In genomic region chr4:87715212-87715933, GRCm38 (mm10) we compare ENCODE assay signal across 20 mouse cellular contexts.
DNase-seq lines count a peak whose midpoint lies in the region; ATAC-seq and TF ChIP-seq lines count a peak whose summit lies in the region.
"Had no signal": no experiment of that assay in that cellular context is flagged by ENCODE, and none has a peak within 500 bp of the region (broad histone marks: within the 10 kb centered on the region; RNA-seq: fewer than 3 reads in every experiment).

No protein-coding gene starts in this region.

- no peaks in the 10 kb centered on the region for H3K79me2 ChIP-seq in CH12.LX (replicated peaks; ENCODE audit: control insufficient read depth, extremely low read depth, insufficient read depth, poor library complexity, severe bottlenecking)

- no peak overlapping the region for H3K9ac ChIP-seq in midbrain, embryonic 11.5 days (ENCODE audit: low read length)
- no peak overlapping the region for H3K9ac ChIP-seq in midbrain, embryonic 16.5 days (ENCODE audit: low read depth, low read length)
- H3K9ac ChIP-seq in CH12.LX (ENCODE audit: insufficient read depth, low read depth) = no peak overlapping the region
- H3K9ac ChIP-seq: embryonic facial prominence, embryonic 12.5 days; forebrain, embryonic 13.5 days; forebrain, embryonic 15.5 days; forebrain, postnatal 0 days had no signal

- no peaks in the 10 kb centered on the region for H3K36me3 ChIP-seq in midbrain, embryonic 11.5 days (ENCODE audit: control insufficient read depth, insufficient read depth, low read length)
- no peaks in the 10 kb centered on the region for H3K36me3 ChIP-seq in midbrain, embryonic 16.5 days (ENCODE audit: control insufficient read depth, insufficient read depth, low read length)
- H3K36me3 ChIP-seq in CH12.LX (replicated peaks in 1 of 2; ENCODE audit: control insufficient read depth in 1 of 2, insufficient read depth in 1 of 2, low read length in 1 of 2) = no peaks in the 10 kb centered on the region
- H3K36me3 ChIP-seq: embryonic facial prominence, embryonic 10.5 days; embryonic facial prominence, embryonic 12.5 days; forebrain, embryonic 15.5 days had no signal

- peaks cover 3% of the 10 kb centered on the region; the same call in 1 of the 2 replicates for H3K4me1 ChIP-seq in midbrain, embryonic 11.5 days (ENCODE audit: control insufficient read depth, insufficient read depth, low read length)
- H3K4me1 ChIP-seq in midbrain, embryonic 16.5 days (ENCODE audit: control insufficient read depth, insufficient read depth, low read length) = 0 out of 2 replicates have a peak, but pooled peaks cover 3% of the 10 kb centered on the region
- peaks cover 2 to 3% of the 10 kb centered on the region in 2 experiments; a peak in 1 of 4 replicates for H3K4me1 ChIP-seq in CH12.LX (ENCODE audit: control insufficient read depth in 1 of 2, insufficient read depth in 2 of 2)
- H3K4me1 ChIP-seq: embryonic facial prominence, embryonic 12.5 days had no signal

- no peaks in the 10 kb centered on the region for H3K9me3 ChIP-seq in midbrain, embryonic 11.5 days (ENCODE audit: control insufficient read depth, low read length)
- no peaks in the 10 kb centered on the region for H3K9me3 ChIP-seq in midbrain, embryonic 16.5 days (replicated peaks; ENCODE audit: control insufficient read depth, low read length, poor library complexity, severe bottlenecking)
- H3K9me3 ChIP-seq in CH12.LX (replicated peaks; ENCODE audit: low read length) = no peaks in the 10 kb centered on the region
- H3K9me3 ChIP-seq: embryonic facial prominence, embryonic 10.5 days; embryonic facial prominence, embryonic 12.5 days; forebrain, embryonic 13.5 days; forebrain, embryonic 15.5 days had no signal

- no peak for TF ChIP-seq EP300 in CH12.LX (IDR thresholded peaks at IDR 0.05; ENCODE audit: low read length)

- intact Hi-C loops in heart, postnatal 36 days (cut with DNase I) = no loop called here

- WGBS in midbrain, embryonic 11.5 days = 75% methylated on average over 11 of the region's 11 CpGs
- 59% methylated on average over 11 of the region's 11 CpGs for WGBS in midbrain, embryonic 16.5 days

- TF ChIP-seq POLR2A in CH12.LX (IDR thresholded peaks at IDR 0.05; ENCODE audit: low read depth, low read length) = no peak

- H3K27me3 ChIP-seq in midbrain, embryonic 11.5 days (ENCODE audit: control insufficient read depth, insufficient read depth, low read length) = no peaks in the 10 kb centered on the region
- H3K27me3 ChIP-seq in midbrain, embryonic 16.5 days (ENCODE audit: control insufficient read depth, insufficient read depth, low read depth, low read length) = no peaks in the 10 kb centered on the region
- no peaks in the 10 kb centered on the region for H3K27me3 ChIP-seq in CH12.LX (replicated peaks)
- H3K27me3 ChIP-seq: embryonic facial prominence, embryonic 12.5 days; forebrain, embryonic 13.5 days; forebrain, embryonic 15.5 days had no signal

- H3K4me3 ChIP-seq in midbrain, embryonic 11.5 days (ENCODE audit: low read depth, low read length) = no peak overlapping the region
- H3K4me3 ChIP-seq in midbrain, embryonic 16.5 days (ENCODE audit: low read depth, low read length) = no peak overlapping the region
- H3K4me3 ChIP-seq in CH12.LX (replicated peaks in 1 of 3; ENCODE audit: low read depth in 2 of 3, low read length in 2 of 3, poor library complexity in 1 of 3) = no peak overlapping the region
- H3K4me3 ChIP-seq: embryonic facial prominence, embryonic 10.5 days; embryonic facial prominence, embryonic 12.5 days; forebrain, embryonic 13.5 days; forebrain, embryonic 15.5 days had no signal

- peak; percentile 34 for DNase-seq in heart, adult 11 months
- no peak for DNase-seq in heart, postnatal 36 days
- DNase-seq in midbrain, embryonic 11.5 days (ENCODE audit: low spot score, missing footprints) = no peak
- DNase-seq in CH12.LX (ENCODE audit: extremely low read depth) = no peak
- DNase-seq: adrenal gland, adult 2 months; adrenal gland, postnatal 10 days; adrenal gland, postnatal 25 days; B cell, adult 2 months; cerebellum, adult 11-12 months; cerebellum, adult 2 months; cerebellum, adult 9-10 months; cerebellum, postnatal 10 days; cerebellum, postnatal 25 days; forebrain, postnatal 0 days had no signal

- no peak overlapping the region for H3K27ac ChIP-seq in midbrain, embryonic 11.5 days (ENCODE audit: low read depth, low read length)
- H3K27ac ChIP-seq in midbrain, embryonic 16.5 days (ENCODE audit: low read length) = no peak overlapping the region
- no peak overlapping the region for H3K27ac ChIP-seq in CH12.LX (ENCODE audit: insufficient read depth, low read depth)
- H3K27ac ChIP-seq: embryonic facial prominence, embryonic 10.5 days; embryonic facial prominence, embryonic 12.5 days; forebrain, embryonic 13.5 days; forebrain, embryonic 15.5 days had no signal

- dilution Hi-C loops in CH12.LX (cut with MboI; ENCODE audit: extremely low pct_ligation_motif_present, extremely low pct_unique_long_range_greater_than_20kb, low sequenced_read_pairs) = no loop called here

- in situ Hi-C loops in CH12.LX (cut with MboI; ENCODE audit: low pct_ligation_motif_present, low pct_unique_long_range_greater_than_20kb, low sequenced_read_pairs) = no loop called here

- TF ChIP-seq CTCF in CH12.LX (conservative IDR thresholded peaks at IDR 0.05 in 1 of 2, IDR thresholded peaks at IDR 0.05 in 1 of 2; ENCODE audit: low read depth in 2 of 2, low read length in 2 of 2) = no peak

- no peak overlapping the region for H3K4me2 ChIP-seq in midbrain, embryonic 11.5 days
- H3K4me2 ChIP-seq in midbrain, embryonic 16.5 days (ENCODE audit: low read length) = no peak overlapping the region
- H3K4me2 ChIP-seq in CH12.LX (ENCODE audit: insufficient read depth, low read depth, poor library complexity, severe bottlenecking) = peak overlapping the region; percentile 24; the same call in 1 of the 2 replicates
- H3K4me2 ChIP-seq: embryonic facial prominence, embryonic 12.5 days; forebrain, embryonic 13.5 days; forebrain, embryonic 15.5 days had no signal

- TF ChIP-seq RAD21 in CH12.LX (IDR thresholded peaks at IDR 0.05; ENCODE audit: low read depth, low read length) = no peak

- ATAC-seq in midbrain, embryonic 11.5 days (ENCODE audit: low FRiP score) = peak; percentile 62; the same call in 1 of the 2 replicates
- no peak for ATAC-seq in midbrain, embryonic 16.5 days
- ATAC-seq: CD4-positive, CD25-positive, alpha-beta regulatory T cell, adult 4 months; forebrain, embryonic 13.5 days; forebrain, embryonic 15.5 days; forebrain, postnatal 0 days had no signal

TF ChIP-seq in CH12.LX, 34 proteins besides CTCF, POLR2A, EP300 and RAD21:
- TF ChIP-seq MXI1 (IDR thresholded peaks at IDR 0.05; ENCODE audit: low read depth, low read length) = no peak
- TF ChIP-seq CHD2 (IDR thresholded peaks at IDR 0.05; ENCODE audit: low read length) = no peak
- TF ChIP-seq RCOR1 (conservative IDR thresholded peaks at IDR 0.05; ENCODE audit: low read depth, low read length) = no peak
- TF ChIP-seq JUND (conservative IDR thresholded peaks at IDR 0.05; ENCODE audit: low read depth, low read length) = no peak
- no peak for TF ChIP-seq MAFK (IDR thresholded peaks at IDR 0.05; ENCODE audit: insufficient replicate concordance, low read length)
- TF ChIP-seq ZKSCAN1 (IDR thresholded peaks at IDR 0.05; ENCODE audit: borderline replicate concordance, low read depth, low read length) = no peak
TF ChIP-seq in CH12.LX: peak in this region for 0.
